Mouse (Mus musculus) intestine, embryonic 16.5 days (tissue): Measurements from ENCODE around the gene Fam32a. TPM values are rescaled to one million over a fixed set of nuclear protein-coding genes. Genes with fewer than 3 reads are reported as not detected.

Experiments used
- ATAC-seq: fragments of 200-750 bp; cut with Nextera tagmentation; 2 replicates; pipeline ENCODE4 v1.8.0; 2017; ENCODE audit warnings: moderate TSS enrichment, moderate library complexity
- H3K27ac ChIP-seq: fragments of 300-500 bp; sonication (generic); 2 replicates; pipeline ENCODE4 v1.5.1; 2014; ENCODE audit warnings: mild to moderate bottlenecking, low read length
- H3K27me3 ChIP-seq: fragments of 300-500 bp; sonication (generic); replicated peaks from 2 replicates; pipeline ENCODE4 v1.6.1; 2014; ENCODE audit warnings: low read length, control low read depth, mixed read lengths; ENCODE audit not compliant: control insufficient read depth, insufficient read depth
- H3K36me3 ChIP-seq: fragments of 300-500 bp; sonication (generic); 2 replicates; pipeline ENCODE4 v1.6.1; 2014; ENCODE audit warnings: low read length, control low read depth; ENCODE audit not compliant: control insufficient read depth, insufficient read depth
- H3K4me1 ChIP-seq: fragments of 300-500 bp; sonication (generic); 2 replicates; pipeline ENCODE4 v1.6.1; 2014; ENCODE audit warnings: low read length, control low read depth, mixed read lengths; ENCODE audit not compliant: control insufficient read depth, insufficient read depth
- H3K4me2 ChIP-seq: fragments of 300-500 bp; sonication (generic); 2 replicates; pipeline ENCODE4 v1.6.1; 2014; ENCODE audit warnings: low read depth, low read length, control low read depth
- H3K4me3 ChIP-seq: fragments of 300-500 bp; sonication (generic); 2 replicates; pipeline ENCODE4 v1.5.1; 2014; ENCODE audit warnings: mild to moderate bottlenecking, low read length
- H3K9ac ChIP-seq: fragments of 300-500 bp; sonication (generic); 2 replicates; pipeline ENCODE4 v1.6.1; 2014; ENCODE audit warnings: low read depth, low read length
- H3K9me3 ChIP-seq: fragments of 300-500 bp; sonication (generic); 2 replicates; pipeline ENCODE4 v1.6.1; 2016; ENCODE audit warnings: low read length, control low read depth; ENCODE audit not compliant: control insufficient read depth
- WGBS: fragments of 180-500 bp; shearing (Covaris S2); extraction: QIAGEN DNeasy Blood & Tissue Kit; methylation state at CpG from one replicate; pipeline ENCODE4 v1.1.7; 2014; 5-methylcytosine and 5-hydroxymethylcytosine counted together
- polyA plus RNA-seq: library from polyadenylated mRNA; unstranded; fragments of >200 nt; fragmentation: Nextera tagmentation; extraction: Ambion mirVana; gene quantifications from 2 replicates; pipeline ENCODE4 v1.2.1, GENCODE M21; 2015

The Fam32a gene
- polyA plus RNA-seq, 1 experiment from 2014 or later, result 76.3 TPM

DNA sequence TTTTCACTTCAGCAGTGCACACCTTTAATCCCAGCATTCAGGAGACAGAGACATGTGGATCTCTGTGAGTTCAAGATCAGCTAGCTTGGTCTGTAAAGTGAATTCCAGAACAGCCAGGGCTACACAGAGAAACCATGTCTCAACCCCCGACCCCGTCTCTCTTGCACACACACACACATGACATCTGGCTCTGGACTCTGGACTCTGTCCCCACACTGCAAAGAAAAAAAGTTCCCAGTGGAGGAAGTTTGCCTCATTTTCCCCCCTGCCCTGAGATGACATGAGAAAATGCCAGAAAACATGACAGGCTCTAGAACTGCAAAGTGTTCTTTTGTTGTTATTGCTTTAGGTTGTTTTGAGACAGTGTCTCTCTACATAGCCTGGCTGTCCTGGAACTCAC, 40.3 kb downstream of the Fam32a start:
- H3K9ac ChIP-seq, result no peak overlapping the region
- H3K9me3 ChIP-seq, result no peaks in the 10 kb centered on the region
- H3K4me2 ChIP-seq, result no peak overlapping the region
- no peaks in the 10 kb centered on the region for H3K27me3 ChIP-seq
- H3K4me1 ChIP-seq, result no peaks in the 10 kb centered on the region
- H3K36me3 ChIP-seq, result no peaks in the 10 kb centered on the region
- no peak for ATAC-seq
- WGBS, result 44% methylated on average over 2 of the region's 2 CpGs
- H3K27ac ChIP-seq, result no peak overlapping the region
- no peak overlapping the region for H3K4me3 ChIP-seq

GRCm38 (mm10) chr8:72260585-72260984, 41.1 kb downstream of the Fam32a start:
- Histone ChIP-seq H3K27ac (no peak overlapping the region), H3K4me1 (no peaks in the 10 kb centered on the region), H3K27me3 (no peaks in the 10 kb centered on the region), H3K9ac (no peak overlapping the region), H3K4me2 (no peak overlapping the region), H3K4me3 (no peak overlapping the region), H3K9me3 (no peaks in the 10 kb centered on the region), H3K36me3 (no peaks in the 10 kb centered on the region)
- no peak for ATAC-seq
- WGBS, result 55% methylated on average over 4 of the region's 4 CpGs

DNA sequence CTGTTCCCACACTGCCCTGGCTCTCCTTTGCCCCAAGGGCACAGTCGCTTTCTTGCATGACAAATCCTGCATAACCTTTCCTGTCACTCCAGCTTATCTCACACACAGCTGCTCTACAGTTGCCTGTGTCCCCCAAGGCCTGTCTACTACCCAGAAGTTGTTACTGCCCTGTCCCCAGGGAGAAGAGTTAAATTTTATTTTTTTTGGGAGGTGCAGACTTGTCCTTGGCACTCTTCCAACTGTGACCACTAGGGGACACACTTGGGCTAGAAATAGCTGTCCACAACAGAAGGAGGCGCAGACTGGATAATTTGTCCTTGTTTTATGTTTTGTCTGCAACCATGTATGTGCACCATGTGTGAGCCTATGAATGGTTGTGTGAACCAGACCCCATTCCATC, 41.5 kb downstream of the Fam32a start:
- H3K4me1 ChIP-seq, result no peaks in the 10 kb centered on the region
- no peak overlapping the region for H3K27ac ChIP-seq
- H3K36me3 ChIP-seq, result no peaks in the 10 kb centered on the region
- 33% methylated on average over 2 of the region's 2 CpGs for WGBS
- H3K9ac ChIP-seq, result no peak overlapping the region
- H3K9me3 ChIP-seq, result no peaks in the 10 kb centered on the region
- ATAC-seq, result peak; percentile 45
- H3K4me3 ChIP-seq, result no peak overlapping the region
- H3K27me3 ChIP-seq, result no peaks in the 10 kb centered on the region
- H3K4me2 ChIP-seq, result no peak overlapping the region

DNA sequence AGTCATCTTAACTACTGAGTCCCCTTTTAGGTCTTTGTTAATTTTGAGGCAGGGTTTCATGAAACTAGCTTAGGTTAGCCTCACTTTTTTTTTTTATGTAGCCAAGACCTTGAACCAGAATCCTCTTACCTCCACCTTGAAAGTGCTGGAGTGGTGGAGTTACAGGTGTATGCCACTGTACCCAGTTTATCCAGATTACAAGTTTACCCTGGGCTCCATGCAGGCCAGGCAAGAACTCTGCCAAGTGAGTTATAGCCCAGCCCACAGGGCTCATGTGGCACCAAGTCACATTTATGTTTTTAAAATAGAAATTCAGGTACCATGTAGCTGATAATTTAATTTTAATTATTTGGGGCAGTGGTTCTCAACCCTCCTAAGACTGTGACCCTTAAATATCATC, 41.9 kb downstream of the Fam32a start:
- Histone ChIP-seq H3K36me3 (no peaks in the 10 kb centered on the region), H3K9me3 (no peaks in the 10 kb centered on the region), H3K27ac (no peak overlapping the region), H3K9ac (no peak overlapping the region), H3K4me1 (no peaks in the 10 kb centered on the region), H3K27me3 (no peaks in the 10 kb centered on the region), H3K4me2 (no peak overlapping the region), H3K4me3 (no peak overlapping the region)
- ATAC-seq, result no peak

DNA sequence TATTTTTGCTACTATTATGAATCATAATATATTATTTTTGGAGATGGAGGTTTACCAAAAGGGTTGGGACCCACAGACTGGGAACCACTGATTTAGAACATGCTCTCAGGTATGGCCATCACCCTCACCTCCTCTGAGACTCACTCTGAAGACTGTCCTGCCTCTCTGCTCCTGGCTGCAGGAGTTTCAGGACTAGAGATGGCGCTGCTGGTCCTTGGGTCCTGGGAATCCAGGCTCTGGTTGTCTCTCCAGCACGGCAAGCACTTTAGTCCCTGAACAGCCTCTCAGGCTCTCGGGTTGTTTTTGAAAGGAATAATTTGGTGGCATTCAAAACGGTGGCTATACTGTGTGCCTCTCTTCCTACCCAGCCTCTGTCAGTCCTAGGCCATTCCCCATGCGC, 42.3 kb downstream of the Fam32a start:
- no peaks in the 10 kb centered on the region for H3K4me1 ChIP-seq
- H3K9me3 ChIP-seq, result no peaks in the 10 kb centered on the region
- 50% methylated on average over 5 of the region's 5 CpGs for WGBS
- H3K27me3 ChIP-seq, result no peaks in the 10 kb centered on the region
- no peak for ATAC-seq
- no peak overlapping the region for H3K27ac ChIP-seq
- H3K9ac ChIP-seq, result no peak overlapping the region
- no peak overlapping the region for H3K4me3 ChIP-seq
- H3K36me3 ChIP-seq, result no peaks in the 10 kb centered on the region
- no peak overlapping the region for H3K4me2 ChIP-seq

GRCm38 (mm10) chr8:72262756-72263155, 43.2 kb downstream of the Fam32a start:
- H3K4me2 ChIP-seq, result no peak overlapping the region
- ATAC-seq, result no peak
- H3K9ac ChIP-seq, result no peak overlapping the region
- H3K4me3 ChIP-seq, result no peak overlapping the region
- H3K27me3 ChIP-seq, result no peaks in the 10 kb centered on the region
- H3K36me3 ChIP-seq, result no peaks in the 10 kb centered on the region
- H3K9me3 ChIP-seq, result no peaks in the 10 kb centered on the region
- 95% methylated on average over 2 of the region's 2 CpGs for WGBS
- H3K4me1 ChIP-seq, result no peaks in the 10 kb centered on the region
- no peak overlapping the region for H3K27ac ChIP-seq

DNA sequence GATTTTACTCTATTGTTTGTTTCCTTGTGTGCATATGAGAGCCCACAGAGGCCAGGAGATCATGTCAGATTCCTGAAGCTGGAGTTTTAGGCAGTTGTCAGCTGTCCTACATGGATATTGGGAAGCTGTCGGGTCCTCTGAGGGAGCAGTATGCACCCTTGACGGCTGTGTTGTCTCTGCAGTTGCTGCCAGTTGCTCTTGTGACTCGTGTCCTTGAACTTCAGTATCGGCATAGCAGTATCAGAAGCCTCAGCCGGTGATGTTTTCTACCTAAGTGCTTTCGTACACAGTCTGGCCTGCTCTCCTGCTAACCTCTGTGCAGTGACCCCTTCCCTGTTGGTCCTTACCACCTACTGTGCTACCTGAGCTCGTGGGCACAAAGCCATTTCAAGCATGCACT, 43.9 kb downstream of the Fam32a start:
- no peaks in the 10 kb centered on the region for H3K27me3 ChIP-seq
- no peaks in the 10 kb centered on the region for H3K4me1 ChIP-seq
- ATAC-seq, result no peak
- no peaks in the 10 kb centered on the region for H3K9me3 ChIP-seq
- H3K9ac ChIP-seq, result no peak overlapping the region
- WGBS, result 65% methylated on average over 7 of the region's 7 CpGs
- no peak overlapping the region for H3K4me3 ChIP-seq
- no peaks in the 10 kb centered on the region for H3K36me3 ChIP-seq
- no peak overlapping the region for H3K4me2 ChIP-seq
- H3K27ac ChIP-seq, result no peak overlapping the region

- WGBS, result 40% methylated on average over 6 of the region's 7 CpGs
- H3K27me3 ChIP-seq, result no peaks in the 10 kb centered on the region
- ATAC-seq, result no peak
- H3K4me1 ChIP-seq, result no peaks in the 10 kb centered on the region
- no peaks in the 10 kb centered on the region for H3K9me3 ChIP-seq
- H3K27ac ChIP-seq, result no peak overlapping the region
- no peak overlapping the region for H3K4me2 ChIP-seq
- no peak overlapping the region for H3K9ac ChIP-seq
- no peak overlapping the region for H3K4me3 ChIP-seq
- H3K36me3 ChIP-seq, result no peaks in the 10 kb centered on the region
These were observed 45.8 kb downstream of the Fam32a start for GRCm38 (mm10) chr8:72265342-72265741.

DNA sequence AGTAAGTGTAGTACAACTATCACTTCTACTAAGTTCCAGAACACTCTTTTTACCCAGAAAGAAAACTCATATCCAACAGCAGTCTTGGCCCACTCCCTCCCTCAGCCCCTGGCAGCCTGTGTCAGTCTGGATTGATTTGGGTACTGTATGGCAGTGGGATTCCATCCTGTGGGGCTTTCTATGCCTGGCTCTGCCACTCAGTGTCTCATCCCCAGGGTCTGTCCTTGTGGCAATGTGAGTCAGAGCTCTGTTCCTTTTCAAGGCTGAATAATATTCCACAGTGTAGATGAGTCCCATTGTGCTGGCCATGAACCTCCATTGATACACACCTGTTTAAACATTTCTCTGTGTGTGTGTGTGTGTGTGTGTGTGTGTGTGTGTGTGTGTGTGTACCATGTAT, 47.1 kb downstream of the Fam32a start:
- no peaks in the 10 kb centered on the region for H3K9me3 ChIP-seq
- no peaks in the 10 kb centered on the region for H3K4me1 ChIP-seq
- no peak for ATAC-seq
- H3K27me3 ChIP-seq, result no peaks in the 10 kb centered on the region
- no peak overlapping the region for H3K9ac ChIP-seq
- no peak overlapping the region for H3K4me3 ChIP-seq
- H3K36me3 ChIP-seq, result no peaks in the 10 kb centered on the region
- H3K4me2 ChIP-seq, result no peak overlapping the region
- no peak overlapping the region for H3K27ac ChIP-seq

- ATAC-seq, result no peak
These were observed 47.6 kb downstream of the Fam32a start for GRCm38 (mm10) chr8:72267106-72267505.

More at GRCm38 (mm10) chr8:72267106-72267505, 47.6 kb downstream of the Fam32a start:
- Histone ChIP-seq H3K36me3 (no peaks in the 10 kb centered on the region), H3K27me3 (no peaks in the 10 kb centered on the region), H3K9ac (no peak overlapping the region), H3K4me2 (no peak overlapping the region), H3K4me3 (no peak overlapping the region), H3K9me3 (no peaks in the 10 kb centered on the region), H3K27ac (no peak overlapping the region), H3K4me1 (no peaks in the 10 kb centered on the region)
- WGBS, result 96% methylated on average over 8 of the region's 8 CpGs
